Mouse (Mus musculus): Measurements from ENCODE around the gene Cd207. TPM values are rescaled to one million over a fixed set of nuclear protein-coding genes. Genes with fewer than 3 reads are reported as not detected.
A peak's percentile ranks its signal among the peaks of the same experiment; 100 is the strongest.
"Not testable (repeated sequence)": the region's sequence is repeated elsewhere in the genome, so short reads cannot be mapped to it uniquely, and the experiment has no call there.

Cd207 gene
- polyA plus RNA-seq, 1 experiment from 2014 or later, result not detected

GRCm38 (mm10) chr6:83690936-83691335 is 13.3 kb upstream of the Cd207 start:
- DNase-seq (ENCODE audit: low spot score), result no peak
- no peak overlapping the region for H3K4me3 ChIP-seq
- no peak overlapping the region for H3K27ac ChIP-seq
- peaks cover 86% of the 10 kb centered on the region for H3K27me3 ChIP-seq (ENCODE audit: low read depth, poor library complexity, severe bottlenecking)
- peaks cover 17% of the 10 kb centered on the region for H3K4me1 ChIP-seq
- WGBS, result 51% methylated on average over 2 of the region's 2 CpGs
- H3K9me3 ChIP-seq (replicated peaks), result no peaks in the 10 kb centered on the region
- no peaks in the 10 kb centered on the region for H3K36me3 ChIP-seq

- H3K9me3 ChIP-seq (replicated peaks), result no peaks in the 10 kb centered on the region
- no peaks in the 10 kb centered on the region for H3K36me3 ChIP-seq
- no peak overlapping the region for H3K4me3 ChIP-seq
- peak; percentile 67 for DNase-seq (ENCODE audit: low spot score)
- no peak overlapping the region for H3K27ac ChIP-seq
- peaks cover 17% of the 10 kb centered on the region for H3K4me1 ChIP-seq
- WGBS, result 27% methylated on average over 4 of the region's 5 CpGs
- H3K27me3 ChIP-seq (ENCODE audit: low read depth, poor library complexity, severe bottlenecking), result peaks cover 80% of the 10 kb centered on the region
Observed at GRCm38 (mm10) chr6:83690277-83690676, 12.6 kb upstream of the Cd207 start.

GRCm38 (mm10) chr6:83689374-83689773 is 11.7 kb upstream of the Cd207 start:
- 84% methylated on average over 4 of the region's 4 CpGs for WGBS
- H3K4me1 ChIP-seq, result peaks cover 17% of the 10 kb centered on the region
- no peak for DNase-seq (ENCODE audit: low spot score)
- H3K36me3 ChIP-seq, result no peaks in the 10 kb centered on the region
- no peak overlapping the region for H3K27ac ChIP-seq
- peaks cover 71% of the 10 kb centered on the region for H3K27me3 ChIP-seq (ENCODE audit: low read depth, poor library complexity, severe bottlenecking)
- H3K9me3 ChIP-seq (replicated peaks), result no peaks in the 10 kb centered on the region
- no peak overlapping the region for H3K4me3 ChIP-seq

- no peaks in the 10 kb centered on the region for H3K4me1 ChIP-seq
- no peaks in the 10 kb centered on the region for H3K36me3 ChIP-seq
- H3K4me3 ChIP-seq, result no peak overlapping the region
- 11% methylated on average over 4 of the region's 4 CpGs for WGBS
- DNase-seq (ENCODE audit: low spot score), result peak; percentile 88
- H3K9me3 ChIP-seq (replicated peaks), result no peaks in the 10 kb centered on the region
- no peak overlapping the region for H3K27ac ChIP-seq
- no peaks in the 10 kb centered on the region for H3K27me3 ChIP-seq (ENCODE audit: low read depth, poor library complexity, severe bottlenecking)
Observed at GRCm38 (mm10) chr6:83673395-83673794, 4.3 kb downstream of the Cd207 start.

GRCm38 (mm10) chr6:83665009-83665408 is 12.6 kb downstream of the Cd207 start:
- Histone ChIP-seq H3K4me3 (no peak overlapping the region), H3K36me3 (no peaks in the 10 kb centered on the region), H3K4me1 (no peaks in the 10 kb centered on the region), H3K9me3 (replicated peaks) (no peaks in the 10 kb centered on the region), H3K27ac (no peak overlapping the region), H3K27me3 (ENCODE audit: low read depth, poor library complexity, severe bottlenecking) (no peaks in the 10 kb centered on the region)
- DNase-seq (ENCODE audit: low spot score), result no peak
- 95% methylated on average over 2 of the region's 2 CpGs for WGBS

- H3K27ac ChIP-seq, result no peak overlapping the region
- no peaks in the 10 kb centered on the region for H3K36me3 ChIP-seq
- whole genome bisulfite sequencing, result 85% methylated on average over 4 of the region's 4 CpGs
- H3K27me3 ChIP-seq (ENCODE audit: low read depth, poor library complexity, severe bottlenecking), result 0 out of 2 replicates have a peak, but pooled peaks cover 3% of the 10 kb centered on the region
- no peaks in the 10 kb centered on the region for H3K9me3 ChIP-seq (replicated peaks)
- no peak overlapping the region for H3K4me3 ChIP-seq
- H3K4me1 ChIP-seq, result no peaks in the 10 kb centered on the region
- DNase-seq (ENCODE audit: low spot score), result no peak
Observed at GRCm38 (mm10) chr6:83660821-83661220, 16.8 kb downstream of the Cd207 start.

- H3K36me3 ChIP-seq, result no peaks in the 10 kb centered on the region
- 0 out of 2 replicates have a peak, but pooled peaks cover 3% of the 10 kb centered on the region for H3K27me3 ChIP-seq (ENCODE audit: low read depth, poor library complexity, severe bottlenecking)
- DNase-seq (ENCODE audit: low spot score), result no peak
- no peaks in the 10 kb centered on the region for H3K9me3 ChIP-seq (replicated peaks)
- WGBS, result 93% methylated on average over 2 of the region's 2 CpGs
- peaks cover 5% of the 10 kb centered on the region for H3K4me1 ChIP-seq
- no peak within 1 kb of the TSS for H3K4me3 ChIP-seq
- no peak within 1 kb of the TSS for H3K27ac ChIP-seq
Observed at GRCm38 (mm10) chr6:83656087-83656486, 21.6 kb downstream of the Cd207 start, which contains the start of gene Clec4f. TSS of gene Clec4f (minus strand) at chr6:83656187.

- no peak overlapping the region for H3K4me3 ChIP-seq
- H3K27me3 ChIP-seq (ENCODE audit: low read depth, poor library complexity, severe bottlenecking), result no peaks in the 10 kb centered on the region
- H3K27ac ChIP-seq, result no peak overlapping the region
- no peak for DNase-seq (ENCODE audit: low spot score)
- WGBS, result 92% methylated on average over 10 of the region's 10 CpGs
- H3K9me3 ChIP-seq (replicated peaks), result no peaks in the 10 kb centered on the region
- no peaks in the 10 kb centered on the region for H3K4me1 ChIP-seq
- H3K36me3 ChIP-seq, result no peaks in the 10 kb centered on the region
Observed at GRCm38 (mm10) chr6:83646715-83647114, 30.9 kb downstream of the Cd207 start.

GRCm38 (mm10) chr6:83635329-83635728 is 42.3 kb downstream of the Cd207 start:
- Histone ChIP-seq H3K4me3 (no peak overlapping the region), H3K27ac (no peak overlapping the region), H3K36me3 (no peaks in the 10 kb centered on the region), H3K4me1 (peaks cover 9% of the 10 kb centered on the region), H3K9me3 (replicated peaks) (no peaks in the 10 kb centered on the region), H3K27me3 (ENCODE audit: low read depth, poor library complexity, severe bottlenecking) (no peaks in the 10 kb centered on the region)
- DNase-seq (ENCODE audit: low spot score), result no peak
- 81% methylated on average over 1 of the region's 1 CpGs for WGBS

GRCm38 (mm10) chr6:83634631-83635030 is 43.0 kb downstream of the Cd207 start:
- H3K4me1 ChIP-seq; H3K36me3 ChIP-seq; H3K27me3 ChIP-seq (ENCODE audit: low read depth, poor library complexity, severe bottlenecking); DNase-seq (ENCODE audit: low spot score); H3K4me3 ChIP-seq; H3K27ac ChIP-seq; H3K9me3 ChIP-seq (replicated peaks): not testable (repeated sequence)
- WGBS, result 77% methylated on average over 4 of the region's 4 CpGs

- not testable (repeated sequence) for H3K27me3 ChIP-seq (ENCODE audit: low read depth, poor library complexity, severe bottlenecking); H3K9me3 ChIP-seq (replicated peaks); H3K4me1 ChIP-seq; H3K4me3 ChIP-seq; H3K27ac ChIP-seq; DNase-seq (ENCODE audit: low spot score); H3K36me3 ChIP-seq
- 18% methylated on average over 5 of the region's 5 CpGs for WGBS
Observed at GRCm38 (mm10) chr6:83634106-83634505, 43.6 kb downstream of the Cd207 start.

GRCm38 (mm10) chr6:83631815-83632214 is 45.8 kb downstream of the Cd207 start:
- H3K36me3 ChIP-seq, result no peaks in the 10 kb centered on the region
- no peaks in the 10 kb centered on the region for H3K27me3 ChIP-seq (ENCODE audit: low read depth, poor library complexity, severe bottlenecking)
- DNase-seq (ENCODE audit: low spot score), result no peak
- peaks cover 9% of the 10 kb centered on the region for H3K4me1 ChIP-seq
- WGBS, result 86% methylated on average over 4 of the region's 4 CpGs
- H3K9me3 ChIP-seq (replicated peaks), result no peaks in the 10 kb centered on the region
- H3K27ac ChIP-seq, result no peak overlapping the region
- no peak overlapping the region for H3K4me3 ChIP-seq

GRCm38 (mm10) chr6:83626781-83627180 is 50.9 kb downstream of the Cd207 start:
- no peak overlapping the region for H3K27ac ChIP-seq
- H3K4me3 ChIP-seq, result no peak overlapping the region
- no peaks in the 10 kb centered on the region for H3K9me3 ChIP-seq (replicated peaks)
- H3K27me3 ChIP-seq (ENCODE audit: low read depth, poor library complexity, severe bottlenecking), result no peaks in the 10 kb centered on the region
- 62% methylated on average over 17 of the region's 17 CpGs for WGBS
- no peaks in the 10 kb centered on the region for H3K36me3 ChIP-seq
- no peaks in the 10 kb centered on the region for H3K4me1 ChIP-seq
- DNase-seq (ENCODE audit: low spot score), result peak; percentile 30

Data from limb, embryonic 10.5 days (tissue).